Mouse (Mus musculus) CH12.LX (cell line): ENCODE measurements around the gene Bicdl1. TPM values are rescaled to one million over a fixed set of nuclear protein-coding genes. Genes with fewer than 3 reads are reported as not detected.

Experiments used
- DNase-seq: peaks from one replicate; pipeline ENCODE4 v3.0.0-alpha.2; 2013; ENCODE audit errors: extremely low read depth
- H3K27ac ChIP-seq: 2 replicates; pipeline ENCODE4 v1.5.1; 2012; ENCODE audit warnings: low read depth, mild to moderate bottlenecking, control low read depth, moderate library complexity; ENCODE audit not compliant: insufficient read depth
- H3K27me3 ChIP-seq: replicated peaks from 2 replicates; pipeline ENCODE3; 2012; ENCODE audit warnings: inconsistent platforms
- H3K36me3 ChIP-seq, 2 experiments: replicated peaks in 1 of 2; 2 replicates each; pipeline versions ENCODE3 to v1.6.1; 2012; ENCODE audit warnings: inconsistent platforms in 1 of 2, low read length in 1 of 2, mild to moderate bottlenecking in 1 of 2, mixed read lengths in 1 of 2, moderate library complexity in 1 of 2; ENCODE audit not compliant: control insufficient read depth in 1 of 2, insufficient read depth in 1 of 2
- H3K4me1 ChIP-seq, 2 experiments: 2 replicates each; pipeline ENCODE4 v1.6.1; 2012; ENCODE audit warnings: inconsistent platforms in 1 of 2, moderate library complexity in 1 of 2; ENCODE audit not compliant: insufficient read depth in 2 of 2, control insufficient read depth in 1 of 2
- H3K4me2 ChIP-seq: 2 replicates; pipeline ENCODE4 v1.6.1; 2012; ENCODE audit warnings: low read depth, mild to moderate bottlenecking, control low read depth; ENCODE audit not compliant: poor library complexity, insufficient read depth, severe bottlenecking
- H3K4me3 ChIP-seq, 3 experiments: fragments of 150-350 bp in 1 of 3; sonication (generic) in 1 of 3; replicated peaks in 1 of 3; 2 replicates each; pipeline versions ENCODE3 to v1.5.1; 2011 to 2012; ENCODE audit warnings: low read depth in 2 of 3, low read length in 2 of 3, mild to moderate bottlenecking in 2 of 3, moderate library complexity in 2 of 3, control low read depth in 1 of 3, improper control_type of control experiment in 1 of 3, inconsistent platforms in 1 of 3, mixed read lengths in 1 of 3; ENCODE audit not compliant: poor library complexity in 1 of 3
- H3K79me2 ChIP-seq: replicated peaks from 2 replicates; pipeline ENCODE4 v1.6.1; 2012; ENCODE audit warnings: mild to moderate bottlenecking, moderate library complexity; ENCODE audit not compliant: control insufficient read depth, poor library complexity, insufficient read depth, severe bottlenecking; ENCODE audit errors: extremely low read depth
- H3K9ac ChIP-seq: 2 replicates; pipeline ENCODE4 v1.6.1; 2012; ENCODE audit warnings: low read depth, mild to moderate bottlenecking, control low read depth, moderate library complexity; ENCODE audit not compliant: insufficient read depth
- H3K9me3 ChIP-seq: replicated peaks from 2 replicates; pipeline ENCODE3; 2012; ENCODE audit warnings: low read length, inconsistent platforms, mixed read lengths
- CHD1 ChIP-seq: IDR thresholded peaks from 2 replicates; pipeline ENCODE4 v1.6.1; 2012; ENCODE audit warnings: low read depth, low read length, improper control_type of control experiment, inconsistent platforms
- CTCF ChIP-seq, 2 experiments: IDR thresholded peaks in 1 of 2; conservative IDR thresholded peaks in 1 of 2; 2 replicates each; pipeline ENCODE4 v1.5.1; 2011 to 2012; ENCODE audit warnings: low read depth in 2 of 2, low read length in 2 of 2, improper control_type of control experiment in 1 of 2, inconsistent platforms in 1 of 2, mild to moderate bottlenecking in 1 of 2, moderate library complexity in 1 of 2
- E2F4 ChIP-seq: IDR thresholded peaks from 2 replicates; pipeline ENCODE4 v1.6.1; 2011; ENCODE audit warnings: low read depth, low read length, improper control_type of control experiment; ENCODE audit not compliant: insufficient replicate concordance
- ELF1 ChIP-seq: IDR thresholded peaks from 2 replicates; pipeline ENCODE4 v1.6.1; 2014; ENCODE audit warnings: low read depth, mild to moderate bottlenecking, inconsistent platforms, low read length, improper control_type of control experiment
- GABPA ChIP-seq: IDR thresholded peaks from 2 replicates; pipeline ENCODE4 v1.6.1; 2012; ENCODE audit warnings: low read depth, low read length, improper control_type of control experiment, inconsistent platforms; ENCODE audit not compliant: insufficient replicate concordance
- IRF4 ChIP-seq: IDR thresholded peaks from 2 replicates; pipeline ENCODE4 v1.6.1; 2014; ENCODE audit warnings: low read depth, mild to moderate bottlenecking, inconsistent platforms, low read length, improper control_type of control experiment
- JUN ChIP-seq: IDR thresholded peaks from 2 replicates; pipeline ENCODE4 v1.6.1; 2011; ENCODE audit warnings: low read depth, mild to moderate bottlenecking, low read length, improper control_type of control experiment, moderate library complexity; ENCODE audit not compliant: insufficient read depth
- JUND ChIP-seq: conservative IDR thresholded peaks from 2 replicates; pipeline ENCODE4 v1.6.1; 2011; ENCODE audit warnings: low read depth, low read length, improper control_type of control experiment
- MAFK ChIP-seq: IDR thresholded peaks from 2 replicates; pipeline ENCODE4 v1.6.1; 2011; ENCODE audit warnings: low read length, improper control_type of control experiment; ENCODE audit not compliant: insufficient replicate concordance
- MAX ChIP-seq: IDR thresholded peaks from 2 replicates; pipeline ENCODE4 v1.6.1; 2011; ENCODE audit warnings: low read length, improper control_type of control experiment
- MEF2A ChIP-seq: IDR thresholded peaks from 2 replicates; pipeline ENCODE4 v1.6.1; 2014; ENCODE audit warnings: low read depth, mild to moderate bottlenecking, inconsistent platforms, low read length, improper control_type of control experiment, borderline replicate concordance
- MXI1 ChIP-seq: IDR thresholded peaks from 2 replicates; pipeline ENCODE4 v1.6.1; 2011; ENCODE audit warnings: mild to moderate bottlenecking, low read depth, low read length, improper control_type of control experiment
- MYC ChIP-seq: IDR thresholded peaks from 2 replicates; pipeline ENCODE4 v1.6.1; 2011; ENCODE audit warnings: low read depth, mild to moderate bottlenecking, improper control_type of control experiment, low read length
- NELFE ChIP-seq: IDR thresholded peaks from 2 replicates; pipeline ENCODE4 v1.6.1; 2011; ENCODE audit warnings: low read depth, low read length, improper control_type of control experiment
- NRF1 ChIP-seq: IDR thresholded peaks from 2 replicates; pipeline ENCODE4 v1.6.1; 2014; ENCODE audit warnings: low read depth, mild to moderate bottlenecking, inconsistent platforms, low read length, improper control_type of control experiment, moderate library complexity
- PAX5 ChIP-seq: IDR thresholded peaks from 2 replicates; pipeline ENCODE4 v1.6.1; 2012; ENCODE audit warnings: low read length, inconsistent platforms, mixed read lengths
- POLR2A ChIP-seq: IDR thresholded peaks from 2 replicates; pipeline ENCODE4 v1.6.1; 2011; ENCODE audit warnings: low read depth, mild to moderate bottlenecking, improper control_type of control experiment, low read length
- RAD21 ChIP-seq: IDR thresholded peaks from 2 replicates; pipeline ENCODE4 v1.6.1; 2011; ENCODE audit warnings: low read depth, mild to moderate bottlenecking, low read length, improper control_type of control experiment, moderate library complexity
- RCOR1 ChIP-seq: conservative IDR thresholded peaks from 2 replicates; pipeline ENCODE4 v1.6.1; 2012; ENCODE audit warnings: low read depth, mild to moderate bottlenecking, inconsistent platforms, low read length, improper control_type of control experiment
- SIN3A ChIP-seq: IDR thresholded peaks from 2 replicates; pipeline ENCODE4 v1.6.1; 2012; ENCODE audit warnings: low read length, improper control_type of control experiment, inconsistent platforms
- SMC3 ChIP-seq: IDR thresholded peaks from 2 replicates; pipeline ENCODE4 v1.6.1; 2011; ENCODE audit warnings: low read depth, low read length, improper control_type of control experiment
- TBP ChIP-seq: conservative IDR thresholded peaks from 2 replicates; pipeline ENCODE4 v1.6.1; 2011; ENCODE audit warnings: low read depth, low read length, improper control_type of control experiment
- TCF12 ChIP-seq: IDR thresholded peaks from 2 replicates; pipeline ENCODE4 v1.6.1; 2014; ENCODE audit warnings: low read depth, mild to moderate bottlenecking, inconsistent platforms, low read length, improper control_type of control experiment
- UBTF ChIP-seq: IDR thresholded peaks from 2 replicates; pipeline ENCODE4 v1.6.1; 2012; ENCODE audit warnings: low read depth, mild to moderate bottlenecking, inconsistent platforms, low read length, improper control_type of control experiment, moderate library complexity
- ZC3H11A ChIP-seq: IDR thresholded peaks from 2 replicates; pipeline ENCODE4 v1.6.1; 2012; ENCODE audit warnings: low read depth, mild to moderate bottlenecking, inconsistent platforms, low read length, improper control_type of control experiment
- ZKSCAN1 ChIP-seq: IDR thresholded peaks from 2 replicates; pipeline ENCODE4 v1.6.1; 2012; ENCODE audit warnings: low read depth, inconsistent platforms, low read length, improper control_type of control experiment, borderline replicate concordance
- ZNF384 ChIP-seq: IDR thresholded peaks from 2 replicates; pipeline ENCODE4 v1.6.1; 2012; ENCODE audit warnings: low read depth, low read length, improper control_type of control experiment, inconsistent platforms
- dilution Hi-C: fragments of 300-500 bp; cut with MboI; formaldehyde crosslinking; loops from 2 replicates; pipeline ENCODE4 v1.14.3; 2020; ENCODE audit warnings: low sequenced_read_pairs; ENCODE audit not compliant: extremely low pct_unique_long_range_greater_than_20kb, extremely low pct_ligation_motif_present
- in situ Hi-C: fragments of 300-500 bp; cut with MboI; formaldehyde crosslinking; loops from 3 replicates; pipeline ENCODE4 v1.14.3; 2019; ENCODE audit warnings: low sequenced_read_pairs, low pct_ligation_motif_present, low pct_unique_long_range_greater_than_20kb, mixed read lengths
- polyA plus RNA-seq: library from polyadenylated mRNA; unstranded; fragments of >175 nt; gene quantifications from 2 replicates; pipeline ENCODE4 v1.2.1, GENCODE M21; 2012; ENCODE audit warnings: low read depth; ENCODE audit not compliant: insufficient read length
- total RNA-seq, 2 experiments: library from RNA; depleted of rRNA; stranded (reverse); fragments of 300-350 nt in 1 of 2; fragments of >200 nt in 1 of 2; gene quantifications; 2 replicates each; pipeline ENCODE4 v1.2.3; 2012 to 2014

The Bicdl1 gene
- total RNA-seq (2012; rRNA removed), result 1.7 and 1.9 TPM in 2 replicates
- 2.6 and 3.5 TPM in 2 replicates for total RNA-seq (2014; rRNA removed)
- polyA plus RNA-seq, result 2.3 and 5.1 TPM in 2 replicates

- peak within 1 kb of the TSS; percentile 20; the same call in 1 of the 2 replicates for H3K9ac ChIP-seq
- no peaks in the 10 kb centered on the region for H3K36me3 ChIP-seq
- in situ Hi-C loops, result no loop called here
- H3K27ac ChIP-seq, result no peak within 1 kb of the TSS
- H3K9me3 ChIP-seq, result peaks cover 3% of the 10 kb centered on the region
- TF ChIP-seq SMC3 (no peak), IRF4 (no peak), UBTF (peak; percentile 82), JUND (no peak), JUN (no peak), E2F4 (no peak), NRF1 (no peak), ELF1 (no peak), SIN3A (peak; percentile 91), NELFE (no peak), MXI1 (peak; percentile 95), GABPA (no peak)
- TF ChIP-seq, all 38 proteins: peak for 3
- Histone ChIP-seq H3K79me2 (no peaks in the 10 kb centered on the region), H3K4me3 (peak within 1 kb of the TSS in 2 of 3 experiments; percentile 54 to 74), H3K27me3 (peaks cover 19% of the 10 kb centered on the region), H3K4me2 (peak within 1 kb of the TSS; percentile 76), H3K4me1 (peaks cover 5 to 6% of the 10 kb centered on the region in 2 experiments; a peak in 3 of 4 replicates)
- peak; percentile 14 for DNase-seq
- dilution Hi-C loops, result no loop called here
These were observed at the start of gene Bicdl1 for GRCm38 (mm10) chr5:115731001-115731731. Gene Bicdl1, minus strand, starts transcription at chr5:115731621.

DNA sequence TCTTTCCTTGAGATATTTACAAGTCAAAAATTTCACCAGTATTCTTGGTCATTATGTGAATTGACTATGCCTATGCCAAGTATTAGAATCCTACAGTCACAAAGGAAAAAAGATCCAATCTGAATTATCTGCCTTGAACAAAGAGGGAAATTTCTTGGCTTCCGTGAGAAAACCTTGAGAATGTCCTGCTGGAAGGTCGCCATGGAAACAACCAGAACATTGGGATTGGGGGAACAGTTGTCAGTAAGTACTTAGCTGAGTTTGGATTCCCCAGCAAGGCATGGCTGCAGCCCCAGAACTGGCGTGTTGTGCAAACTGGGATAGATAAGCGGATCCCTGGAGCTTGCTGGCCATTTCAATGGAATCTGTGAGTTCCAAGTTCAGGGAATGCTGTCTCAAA, 45.5 kb upstream of the Bicdl1 start:
- in situ Hi-C loops (no loop called here), dilution Hi-C loops (no loop called here)
- no peak overlapping the region for H3K4me2 ChIP-seq
- DNase-seq, result no peak
- no peak overlapping the region for H3K4me3 ChIP-seq
- peaks cover 9% of the 10 kb centered on the region for H3K27me3 ChIP-seq
- no peaks in the 10 kb centered on the region for H3K36me3 ChIP-seq
- H3K4me1 ChIP-seq, result no peaks in the 10 kb centered on the region
- no peak overlapping the region for H3K27ac ChIP-seq
- TF ChIP-seq PAX5 (no peak), MYC (no peak), ZKSCAN1 (no peak), RAD21 (no peak), MEF2A (no peak), IRF4 (no peak), RCOR1 (no peak), POLR2A (no peak), TBP (no peak), MAX (no peak), SIN3A (no peak), GABPA (no peak), ZNF384 (no peak), UBTF (no peak), SMC3 (no peak), CHD1 (no peak), MAFK (no peak), ZC3H11A (no peak), CTCF (conservative IDR thresholded peaks at IDR 0.05 in 1 of 2, IDR thresholded peaks at IDR 0.05 in 1 of 2; ENCODE audit: low read depth in 2 of 2, low read length in 2 of 2) (no peak), TCF12 (no peak)
- H3K9ac ChIP-seq, result no peak overlapping the region
- H3K9me3 ChIP-seq, result peaks cover 11% of the 10 kb centered on the region
- H3K79me2 ChIP-seq, result no peaks in the 10 kb centered on the region
